Mouse (Mus musculus): ENCODE data around the gene Zfp865.

DNA sequence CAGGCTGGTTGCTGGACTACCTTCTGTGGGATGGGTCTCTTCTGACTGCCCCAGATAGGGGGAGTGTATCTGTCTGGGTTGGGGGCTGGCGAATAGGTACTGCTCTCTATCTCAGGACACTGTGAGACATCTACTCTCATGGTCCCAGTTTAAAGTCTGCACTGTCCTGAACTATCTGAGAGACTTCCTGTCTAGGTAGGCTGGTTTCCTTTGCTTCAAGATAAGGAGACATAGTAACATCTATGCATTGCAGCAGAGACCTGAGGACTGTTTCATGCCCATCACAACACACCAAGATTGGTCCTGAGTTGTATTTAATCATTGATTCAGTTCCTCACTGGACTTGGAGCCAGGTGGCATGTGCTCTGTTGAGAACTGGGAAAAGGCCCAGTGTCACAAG lies 65.3 kb downstream of the Zfp865 start:
- TF ChIP-seq CTCF (IDR thresholded peaks at IDR 0.05; ENCODE audit: borderline replicate concordance, extremely low read depth, insufficient read depth, insufficient read length) (no peak), POLR2A (IDR thresholded peaks at IDR 0.05; ENCODE audit: borderline replicate concordance, extremely low read depth, insufficient read depth, insufficient read length, poor library complexity, severe bottlenecking) (no peak)
